Mouse (Mus musculus) right cerebral cortex, postnatal 25 days (tissue): ENCODE results near the gene Bscl2.
"Not testable (repeated sequence)": the region's sequence is repeated elsewhere in the genome, so short reads cannot be mapped to it uniquely, and the experiment has no call there.

Source experiments
- DNase-seq: peaks from one replicate; pipeline ENCODE4 v3.0.0; 2022

Bscl2 gene

GRCm38 (mm10) chr19:8831262-8831661 is 6.0 kb upstream of the Bscl2 start:
- no peak for DNase-seq

GRCm38 (mm10) chr19:8832971-8833370 is 4.3 kb upstream of the Bscl2 start:
- no peak for DNase-seq

DNA sequence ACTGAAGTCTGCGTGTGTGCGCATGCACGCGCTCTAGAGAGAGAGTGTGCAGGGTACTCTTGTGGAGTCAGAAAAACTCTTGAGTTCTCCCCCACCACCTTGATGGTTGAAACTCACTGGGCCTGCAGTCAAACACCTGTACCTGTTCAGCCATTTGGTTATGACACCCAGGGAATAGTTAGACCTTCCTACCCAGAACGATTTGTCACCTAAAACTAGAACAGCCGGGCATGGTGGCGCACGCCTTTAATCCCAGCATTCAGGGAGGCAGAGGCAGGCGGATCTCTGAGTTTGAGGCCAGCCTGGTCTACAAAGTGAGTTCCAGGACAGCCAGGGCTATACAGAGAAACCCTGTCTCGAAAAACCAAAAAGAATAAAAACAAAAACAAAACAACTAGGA is 940 bp upstream of the Bscl2 start:
- not testable (repeated sequence) for DNase-seq

GRCm38 (mm10) chr19:8838041-8838730 is 919 bp downstream of the Bscl2 start:
- DNase-seq: peak; percentile 44

DNA sequence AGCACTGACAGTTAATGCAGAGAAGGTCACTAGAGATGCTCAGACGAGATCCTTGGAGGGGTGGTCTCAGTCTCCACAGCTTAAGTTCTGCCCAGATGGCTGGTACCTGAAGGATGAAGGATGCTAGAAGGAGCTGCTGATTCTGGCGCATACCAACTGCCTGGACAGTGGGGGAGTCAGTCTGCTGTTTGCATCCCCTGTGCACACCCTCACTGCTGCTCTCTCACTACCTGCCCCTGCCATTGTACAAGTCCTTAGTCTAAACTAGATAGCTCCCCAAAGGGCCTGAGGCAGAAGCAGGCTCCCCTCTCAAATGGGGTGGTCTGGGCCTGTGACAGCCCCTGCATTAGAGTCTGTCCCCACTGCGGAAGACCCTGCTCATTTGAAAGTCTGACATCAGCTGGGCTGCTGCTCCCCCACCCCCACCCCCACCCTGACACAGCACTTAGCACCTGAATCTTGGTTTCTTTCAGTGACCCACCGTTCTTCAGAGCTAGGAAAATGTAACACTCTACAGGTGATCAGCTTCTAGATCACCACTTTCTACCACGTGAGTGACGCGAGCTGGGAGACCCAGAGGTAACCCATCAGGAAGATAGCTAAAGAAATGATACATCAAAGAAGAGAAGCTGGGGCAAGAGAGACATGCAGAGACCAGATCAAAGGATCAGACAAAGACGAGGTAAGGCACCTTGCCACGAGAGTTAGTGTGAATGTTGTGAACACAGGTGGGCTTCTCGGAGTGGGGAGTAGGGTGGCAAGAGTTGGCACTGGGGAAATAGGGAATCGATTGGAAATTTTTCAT is 2.0 kb downstream of the Bscl2 start, which contains the start of gene Gng3:
Gene Gng3 (minus strand): TSS at position 92 of the 805 bp plus-strand sequence.
- peak; percentile 85 for DNase-seq

DNA sequence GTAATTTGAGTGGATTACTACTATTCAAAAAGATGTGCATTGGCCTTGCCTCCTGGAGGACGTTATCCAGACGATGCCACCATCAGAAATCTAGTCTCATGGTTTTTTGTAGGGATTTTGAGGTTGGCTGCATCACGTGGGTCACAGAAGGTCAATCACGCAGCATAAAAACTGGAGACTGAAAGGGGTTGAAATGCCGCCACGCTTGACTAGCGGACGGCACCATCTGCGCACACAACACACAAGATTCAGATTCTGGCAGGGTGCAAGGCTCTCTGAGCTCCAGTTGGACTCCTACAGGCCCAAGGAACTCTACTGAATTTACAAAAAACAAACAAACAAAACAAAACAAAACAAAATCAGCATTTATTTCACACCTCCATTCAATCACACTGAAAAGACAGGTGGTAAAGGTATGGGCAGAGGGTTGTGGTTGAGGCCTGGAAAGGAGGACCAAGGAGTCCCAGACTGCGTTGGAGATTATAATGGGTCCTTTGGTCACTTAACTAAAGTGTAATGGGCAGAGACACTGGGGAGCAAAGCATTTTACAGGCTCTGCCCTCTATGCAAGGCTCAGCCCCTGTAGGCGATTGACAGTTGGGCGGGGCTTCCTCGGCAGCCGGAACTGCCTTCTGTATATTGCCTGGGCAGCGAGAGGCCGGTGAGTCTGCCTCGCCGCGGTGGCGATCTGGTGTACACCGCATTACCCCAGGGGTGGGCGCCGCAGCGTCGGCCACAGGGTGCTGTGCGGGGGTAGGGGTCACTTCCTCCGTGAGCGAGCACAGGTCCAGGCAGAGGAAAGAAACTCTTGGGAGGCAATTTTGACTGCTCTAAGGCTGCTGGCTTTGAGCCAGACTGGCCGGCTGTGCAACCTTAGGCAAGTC is 2.9 kb downstream of the Bscl2 start:
- peak; percentile 79 for DNase-seq

DNA sequence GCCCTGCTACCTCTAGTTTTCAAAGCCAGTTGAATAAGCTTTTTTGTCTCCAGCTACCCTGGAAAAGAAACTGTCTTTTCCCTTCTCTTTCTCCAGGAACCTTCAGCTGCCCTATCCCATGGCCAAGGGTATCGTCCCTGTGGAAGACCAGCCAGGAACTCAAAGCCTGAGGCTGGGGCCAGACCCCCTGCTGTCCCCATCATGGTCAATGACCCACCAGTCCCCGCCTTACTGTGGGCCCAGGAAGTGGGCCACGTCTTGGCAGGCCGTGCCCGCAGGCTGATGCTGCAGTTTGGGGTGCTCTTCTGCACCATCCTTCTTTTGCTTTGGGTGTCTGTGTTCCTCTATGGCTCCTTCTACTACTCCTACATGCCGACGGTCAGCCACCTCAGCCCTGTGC is 3.7 kb downstream of the Bscl2 start:
- DNase-seq: no peak

- no peak for DNase-seq
Measured at GRCm38 (mm10) chr19:8842961-8843360, 5.7 kb downstream of the Bscl2 start.

DNA sequence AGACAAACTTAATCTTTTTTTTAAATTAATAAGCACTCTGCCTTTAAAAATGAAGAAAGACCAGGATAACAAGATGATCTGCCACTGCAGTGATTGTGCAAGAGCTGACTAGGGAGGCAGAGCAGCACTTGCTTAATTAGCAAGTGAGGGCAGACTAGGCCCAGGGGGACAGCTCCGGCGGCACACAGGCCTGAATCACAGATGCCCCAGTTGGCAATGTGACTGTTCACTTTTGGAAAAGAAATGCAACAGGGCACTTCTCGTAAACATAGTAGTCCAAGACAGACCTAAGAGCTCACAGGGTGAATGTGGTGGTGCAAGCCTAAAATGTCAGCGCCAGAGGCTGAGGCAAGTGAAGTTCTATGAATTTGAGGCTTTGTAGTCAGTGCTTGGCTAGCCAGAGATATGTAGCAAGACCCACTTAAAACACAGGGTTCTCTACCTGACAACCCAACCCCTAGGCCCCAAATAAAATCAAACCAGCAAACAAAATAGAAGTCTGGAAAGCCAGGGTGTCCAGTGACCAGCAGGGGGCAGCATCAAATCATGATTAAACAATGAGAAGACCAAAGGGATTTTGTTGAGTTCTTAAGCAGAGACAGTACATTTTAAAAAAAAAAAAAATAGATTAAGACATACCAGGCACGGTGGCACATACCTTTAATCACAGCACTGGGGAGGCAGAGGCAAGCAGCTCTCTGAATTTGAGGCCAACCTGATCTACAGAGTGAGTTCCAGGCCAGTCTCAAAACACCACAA is 7.3 kb downstream of the Bscl2 start:
- DNase-seq: peak; percentile 57

GRCm38 (mm10) chr19:8848356-8848755 is 11.1 kb downstream of the Bscl2 start:
- DNase-seq: no peak

- no peak for DNase-seq
Measured at GRCm38 (mm10) chr19:8850402-8850901, 13.2 kb downstream of the Bscl2 start, which contains the start of gene Lrrn4cl. Lrrn4cl (plus strand) TSS chr19:8850768.

DNA sequence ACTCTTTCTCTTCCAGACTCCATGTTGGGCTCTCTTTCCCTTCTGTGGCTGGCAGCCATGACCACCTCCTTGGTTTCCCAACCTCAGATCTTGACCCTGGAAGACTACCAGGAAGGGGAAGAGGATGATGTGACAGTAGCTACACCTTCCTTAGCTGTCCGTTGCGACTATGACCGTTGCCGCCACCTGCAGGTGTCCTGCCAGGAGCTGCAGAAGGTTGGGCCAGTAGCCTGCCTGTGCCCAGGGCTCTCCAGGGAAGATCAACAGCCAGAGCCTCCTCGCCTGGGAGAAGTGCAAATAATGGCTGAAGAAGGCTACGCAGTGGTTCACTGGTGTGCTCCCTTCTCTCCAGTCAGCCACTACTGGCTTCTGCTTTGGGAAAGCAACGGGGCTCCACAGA is 14.4 kb downstream of the Bscl2 start:
- DNase-seq: no peak

GRCm38 (mm10) chr19:8852236-8852928 is 15.1 kb downstream of the Bscl2 start:
- peak; percentile 32 for DNase-seq

GRCm38 (mm10) chr19:8853117-8853516 is 15.8 kb downstream of the Bscl2 start:
- no peak for DNase-seq

DNA sequence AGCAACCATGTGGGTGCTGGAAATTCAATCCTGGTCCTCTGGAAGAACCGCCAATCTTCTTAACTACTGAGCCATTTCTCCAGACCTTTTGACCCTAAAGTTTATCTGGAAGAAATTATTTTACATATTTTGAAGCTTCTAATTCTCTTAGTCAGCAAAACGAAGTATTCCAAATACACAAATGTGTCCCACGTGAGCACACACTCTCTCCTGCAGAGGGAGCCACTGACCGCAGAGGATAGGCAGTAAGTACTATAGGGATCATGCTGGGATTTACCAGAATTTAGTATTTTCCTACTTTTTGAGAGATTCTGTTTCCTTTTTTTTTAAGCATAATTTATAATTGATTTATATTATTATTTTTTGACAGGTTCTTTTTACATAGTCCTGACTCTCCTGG is 20.4 kb downstream of the Bscl2 start:
- no peak for DNase-seq

GRCm38 (mm10) chr19:8859018-8859417 is 21.8 kb downstream of the Bscl2 start:
- DNase-seq: no peak

DNA sequence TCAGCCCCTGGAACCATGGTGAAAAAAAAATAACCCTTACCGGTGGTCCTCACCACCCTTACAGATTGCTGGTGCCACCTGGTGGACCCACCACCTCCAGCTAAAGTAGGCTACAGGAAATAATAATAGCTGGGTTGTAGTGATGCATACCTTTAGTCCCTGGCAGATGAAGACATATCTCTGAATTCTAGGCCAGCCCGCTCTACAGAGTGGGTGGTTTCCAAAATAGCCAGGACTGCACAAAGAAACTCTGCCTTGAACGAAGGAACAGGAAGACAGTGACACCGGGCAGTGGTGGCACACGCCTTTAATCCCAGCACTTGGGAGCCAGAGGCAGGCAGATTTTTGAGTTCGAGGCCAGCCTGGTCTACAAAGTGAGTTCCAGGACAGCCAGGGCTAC is 27.0 kb downstream of the Bscl2 start:
- no peak for DNase-seq

DNA sequence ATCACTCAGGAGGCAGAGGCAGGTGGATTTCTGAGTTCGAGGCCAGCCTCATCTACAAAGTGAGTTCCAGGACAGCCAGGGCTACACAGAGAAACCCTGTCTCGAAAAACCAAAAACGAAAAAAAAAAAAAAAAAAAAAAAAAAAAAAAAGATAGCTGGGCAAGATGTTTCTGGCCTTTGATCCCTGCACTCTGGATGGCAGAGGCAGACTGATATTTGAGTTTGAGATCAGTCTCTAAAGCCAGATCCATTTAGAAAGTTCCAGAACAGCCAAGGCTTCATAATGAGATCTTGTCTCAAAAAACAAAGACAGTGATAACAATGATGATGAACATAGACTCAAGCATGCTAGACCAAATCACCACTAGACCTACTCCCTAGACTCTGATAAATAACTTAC is 33.1 kb downstream of the Bscl2 start:
- DNase-seq: not testable (repeated sequence)

GRCm38 (mm10) chr19:8870838-8871237 is 33.6 kb downstream of the Bscl2 start:
- DNase-seq: no peak

GRCm38 (mm10) chr19:8871267-8872186 is 34.3 kb downstream of the Bscl2 start, which contains the start of gene Ubxn1:
Ubxn1 (plus strand) TSS chr19:8871496.
- peak; percentile 99 for DNase-seq
